Mouse (Mus musculus) adrenal gland, adult 18-20 months (tissue): ENCODE results near the gene C87436. TPM values are rescaled to one million over a fixed set of nuclear protein-coding genes. Genes with fewer than 3 reads are reported as not detected.
A peak's percentile ranks its signal among the peaks of the same experiment; 100 is the strongest.

Experiments
- DNase-seq, 2 experiments: peaks; one replicate each; pipeline ENCODE4 v3.0.0; 2021 to 2022; ENCODE audit warnings: low spot score in 2 of 2
- total RNA-seq, 2 experiments: library from RNA; stranded (reverse); gene quantifications; 1 replicate in 1 of 2; 2 replicates in 1 of 2; pipeline ENCODE4 v1.2.3; 2021

Gene C87436
- total RNA-seq, 2 experiments from 2014 or later, result 18.1 to 18.6 TPM

DNA sequence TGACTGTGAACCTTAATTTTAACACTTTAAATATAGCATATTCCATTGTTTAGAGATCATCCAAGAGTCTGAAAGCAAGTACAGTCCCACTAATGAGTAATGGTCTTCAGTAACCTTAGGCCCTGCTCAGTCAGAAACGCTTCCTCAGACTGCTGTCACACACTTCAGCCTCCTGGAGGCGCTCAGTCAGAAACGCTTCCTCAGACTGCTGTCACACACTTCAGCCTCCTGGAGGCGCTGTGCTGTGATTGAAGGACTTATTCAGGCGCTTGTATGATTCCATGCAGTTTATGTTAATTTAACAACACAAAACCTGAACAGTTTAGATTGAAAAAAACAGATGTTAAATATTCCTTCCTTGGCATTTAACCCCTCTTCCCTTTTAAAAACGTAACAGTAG lies 17.7 kb upstream of the C87436 start:
- no peak for DNase-seq

GRCm38 (mm10) chr6:86426358-86426757 lies 11.8 kb upstream of the C87436 start, which contains the start of gene Gm44790:
TSS of gene Gm44790 (plus strand) at chr6:86426658.
- DNase-seq, result no peak

GRCm38 (mm10) chr6:86431531-86431930 lies 6.6 kb upstream of the C87436 start:
- DNase-seq, result no peak

- no peak for DNase-seq
Observed at GRCm38 (mm10) chr6:86433696-86434095, 4.5 kb upstream of the C87436 start.

- DNase-seq, result peak; percentile 36 to 52
Observed at GRCm38 (mm10) chr6:86437711-86438110, 463 bp upstream of the C87436 start.

- DNase-seq, result no peak
Observed at GRCm38 (mm10) chr6:86439119-86439496, 934 bp downstream of the C87436 start.

- DNase-seq, result no peak
Observed at GRCm38 (mm10) chr6:86439531-86439930, 1.4 kb downstream of the C87436 start.

DNA sequence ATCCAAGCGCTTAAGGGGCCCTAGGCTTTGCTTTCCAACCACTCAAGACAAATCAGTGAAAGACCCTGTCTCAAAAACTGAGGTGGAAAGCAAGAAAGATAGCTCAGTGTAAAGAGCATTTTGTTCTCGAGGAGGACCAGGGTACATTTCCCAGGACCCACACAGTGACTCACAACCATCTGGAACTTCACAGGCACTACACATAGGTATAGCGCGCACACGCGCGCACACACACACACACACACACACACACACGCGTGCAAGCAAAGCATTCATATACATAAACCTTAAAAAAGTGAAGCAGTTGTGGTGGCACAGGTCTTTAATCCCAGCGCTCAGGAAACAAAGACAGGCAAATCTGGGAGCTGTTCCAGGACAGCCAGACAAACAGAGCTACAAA lies 3.4 kb downstream of the C87436 start:
- no peak for DNase-seq

DNA sequence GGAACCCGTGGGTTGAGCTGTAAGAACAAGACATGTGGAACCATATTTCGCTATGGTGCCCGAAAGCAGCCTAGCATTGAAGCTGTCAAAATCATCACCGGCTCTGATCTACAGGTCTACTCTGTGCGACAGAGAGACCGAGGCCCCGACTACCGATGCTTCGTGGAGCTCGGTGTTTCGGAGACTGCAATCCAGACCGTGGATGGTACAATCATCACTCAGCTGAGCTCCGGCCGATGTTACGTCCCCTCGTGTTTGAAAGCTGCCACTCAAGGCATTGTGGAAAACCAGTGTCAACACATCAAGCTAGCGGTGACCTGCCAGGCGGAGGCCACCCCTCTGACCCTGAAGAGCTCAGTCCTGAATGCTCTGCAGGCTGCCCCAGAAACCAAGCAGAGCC lies 7.4 kb downstream of the C87436 start:
- no peak for DNase-seq

DNA sequence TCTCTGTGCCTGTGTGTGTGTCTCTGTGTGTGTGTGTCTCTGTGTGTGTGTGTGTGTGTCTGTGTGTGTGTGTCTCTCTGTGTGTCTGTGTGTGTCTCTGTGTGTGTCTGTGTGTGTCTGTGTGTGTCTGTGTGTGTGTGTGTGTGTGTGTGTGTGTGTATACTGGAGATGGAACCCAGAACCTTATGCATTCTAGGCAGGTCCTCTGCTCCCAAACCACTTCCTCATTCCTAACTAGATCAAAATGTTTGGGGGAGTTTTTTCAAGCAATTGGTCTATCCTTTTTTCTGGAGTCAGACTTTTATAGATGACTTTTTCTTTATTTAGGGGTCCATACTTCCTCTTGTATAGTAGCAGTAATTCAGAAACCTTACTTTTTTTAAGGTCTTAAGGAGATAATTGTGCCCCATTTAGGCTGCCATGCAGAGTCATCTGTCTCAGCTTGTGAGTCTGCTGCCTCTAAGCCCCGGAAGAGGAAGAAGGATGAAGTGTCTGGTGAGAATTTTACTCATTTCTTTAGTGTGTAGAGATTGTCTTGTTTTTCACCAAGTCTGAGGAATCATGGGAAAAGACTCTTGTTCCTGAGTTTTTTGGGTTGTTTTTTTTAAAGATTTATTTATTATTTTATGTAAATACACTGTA lies 8.9 kb downstream of the C87436 start:
- no peak for DNase-seq

- no peak for DNase-seq
Observed at GRCm38 (mm10) chr6:86456727-86457126, 18.6 kb downstream of the C87436 start.

DNA sequence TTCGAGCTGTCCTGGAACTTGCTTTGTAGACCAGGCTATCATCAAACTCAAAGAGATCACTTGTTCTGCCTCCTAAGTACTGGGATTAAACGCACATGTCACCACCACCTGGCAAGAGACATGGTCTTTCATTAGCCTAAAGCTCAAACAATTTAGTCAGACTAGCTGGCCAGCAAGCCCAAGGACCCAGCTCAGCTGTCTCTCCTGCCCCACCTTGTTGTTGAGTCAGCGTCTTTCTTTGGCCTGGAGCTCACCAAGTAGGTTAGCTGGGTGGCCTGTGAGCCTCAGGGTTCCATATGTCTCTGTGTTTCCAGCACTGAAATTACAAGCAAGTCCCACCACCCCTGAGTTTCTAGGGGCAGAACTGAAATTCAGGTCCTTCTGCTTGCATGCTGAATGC lies 24.9 kb downstream of the C87436 start:
- DNase-seq, result no peak

GRCm38 (mm10) chr6:86471317-86471716 lies 33.1 kb downstream of the C87436 start:
- DNase-seq, result no peak

DNA sequence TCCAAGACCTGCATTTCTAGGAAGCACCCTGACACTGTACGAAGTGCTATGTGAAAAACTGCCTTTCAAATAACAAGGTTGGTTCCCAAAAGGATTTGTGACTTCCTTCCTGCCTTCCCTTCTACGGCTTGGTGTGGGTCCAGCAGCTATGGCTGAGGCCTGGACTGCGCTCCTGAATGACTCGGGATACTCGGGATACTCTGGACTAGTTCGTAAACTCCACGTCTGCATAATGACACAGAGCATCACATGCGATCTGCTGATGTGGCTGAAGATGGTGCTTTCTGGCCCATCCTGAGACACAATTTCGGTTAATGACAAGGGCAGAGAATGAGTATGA lies 33.6 kb downstream of the C87436 start:
- DNase-seq, result no peak

DNA sequence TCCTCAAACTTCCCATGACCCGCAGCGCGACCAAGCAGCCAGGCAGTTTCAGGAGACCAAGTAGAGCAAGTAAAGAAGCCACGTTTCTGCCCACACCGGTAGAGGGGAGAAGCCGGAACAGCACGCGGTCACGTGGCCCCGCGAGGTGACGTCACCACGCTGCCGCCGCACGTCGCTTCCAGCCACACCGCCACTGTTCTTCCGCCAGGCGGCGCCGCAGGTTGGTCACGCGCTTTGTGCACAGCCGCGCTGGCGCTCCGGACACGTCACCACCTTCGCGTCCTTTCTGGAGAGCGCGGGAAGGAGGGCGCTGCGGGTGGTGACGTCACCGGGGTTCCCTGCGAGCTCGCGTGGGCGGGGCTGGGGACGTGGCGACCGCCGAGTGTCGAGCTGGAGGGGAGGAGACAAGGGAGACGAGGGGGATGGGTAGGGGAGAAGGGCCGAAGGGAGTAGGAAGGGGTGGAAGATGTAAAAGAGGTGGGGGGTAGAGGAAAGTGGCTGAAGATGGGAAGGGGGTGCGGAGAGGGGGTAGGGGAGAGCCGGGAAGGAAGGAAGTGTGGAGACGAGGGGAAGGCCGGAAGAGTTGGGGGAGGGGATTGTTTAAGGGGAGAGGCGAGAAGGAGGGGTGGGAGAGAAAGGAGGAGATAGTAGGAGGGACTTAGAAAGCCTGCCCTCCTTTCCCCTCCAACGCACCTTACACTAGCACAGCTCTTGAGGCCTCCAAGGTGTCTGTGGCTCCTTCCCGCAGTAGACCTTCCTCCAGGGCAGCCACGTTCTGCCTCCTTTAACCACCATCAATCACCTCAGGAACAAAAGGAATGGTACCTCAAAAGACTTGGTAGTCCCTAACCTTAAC lies 34.2 kb downstream of the C87436 start:
- peak; percentile 100 for DNase-seq

DNA sequence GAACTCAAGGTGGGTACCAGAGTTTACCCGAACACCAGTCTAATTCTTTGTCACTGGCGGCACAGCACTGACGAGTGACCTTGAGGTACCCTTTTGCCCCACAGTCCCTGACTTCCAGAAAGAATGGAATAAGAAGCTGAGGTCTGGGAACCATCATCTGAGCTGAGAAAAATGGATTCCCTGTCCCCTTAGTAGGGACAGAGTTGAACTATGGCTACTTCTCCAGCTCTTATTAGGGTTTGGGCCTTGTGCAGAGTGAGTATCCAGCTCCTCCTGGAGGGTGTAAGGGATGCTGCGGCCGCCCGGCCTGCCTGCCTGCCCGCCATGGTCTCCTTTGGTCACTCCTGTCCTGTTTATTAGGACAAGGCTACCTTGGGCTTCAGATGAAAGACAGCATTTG lies 34.9 kb downstream of the C87436 start:
- no peak for DNase-seq

DNA sequence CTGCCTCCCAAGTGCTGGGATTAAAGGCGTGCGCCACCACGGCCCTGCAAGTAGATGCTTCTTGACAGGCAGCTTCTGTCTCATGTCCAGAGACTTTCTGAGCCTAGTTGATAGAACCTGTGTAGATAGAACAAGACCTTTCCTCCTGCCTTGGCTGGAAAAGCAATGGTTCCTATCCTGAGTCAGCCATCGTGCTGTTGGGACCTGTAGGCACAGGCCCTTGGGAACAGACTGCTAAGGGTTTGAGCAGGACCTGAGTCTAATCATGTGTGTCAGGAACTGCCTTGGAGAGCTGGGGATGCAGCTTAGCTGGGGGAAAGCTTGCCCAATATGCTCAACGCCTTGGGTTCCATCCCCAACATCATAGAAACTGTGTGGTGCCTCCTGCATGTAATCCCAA lies 35.9 kb downstream of the C87436 start:
- DNase-seq, result no peak

DNA sequence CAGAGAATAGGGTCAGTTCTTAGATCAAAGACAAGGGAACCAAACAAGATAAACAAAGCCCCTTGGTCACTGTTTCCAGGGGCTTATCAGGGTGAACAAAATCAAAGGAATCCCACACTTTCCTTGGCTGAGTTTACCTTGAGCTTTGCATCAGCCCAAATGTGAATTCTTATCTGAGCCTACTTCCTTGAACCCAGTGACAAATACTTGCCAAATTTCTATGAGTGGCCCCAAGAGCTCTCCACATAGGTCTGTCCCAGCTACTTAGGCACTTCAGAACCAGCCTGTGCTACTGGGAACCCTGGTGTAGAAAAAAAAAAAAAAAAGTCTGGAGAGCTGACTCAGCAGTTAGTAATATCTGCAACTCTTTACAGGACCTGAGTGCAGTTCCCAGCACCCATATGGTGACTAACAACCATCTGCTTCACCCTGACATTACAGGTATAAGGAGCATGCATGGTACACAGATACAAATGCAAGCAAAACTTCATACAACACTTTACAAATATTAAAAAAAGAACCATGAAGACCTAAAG lies 36.5 kb downstream of the C87436 start:
- DNase-seq, result no peak

GRCm38 (mm10) chr6:86475462-86476167 lies 37.4 kb downstream of the C87436 start:
- no peak for DNase-seq

DNA sequence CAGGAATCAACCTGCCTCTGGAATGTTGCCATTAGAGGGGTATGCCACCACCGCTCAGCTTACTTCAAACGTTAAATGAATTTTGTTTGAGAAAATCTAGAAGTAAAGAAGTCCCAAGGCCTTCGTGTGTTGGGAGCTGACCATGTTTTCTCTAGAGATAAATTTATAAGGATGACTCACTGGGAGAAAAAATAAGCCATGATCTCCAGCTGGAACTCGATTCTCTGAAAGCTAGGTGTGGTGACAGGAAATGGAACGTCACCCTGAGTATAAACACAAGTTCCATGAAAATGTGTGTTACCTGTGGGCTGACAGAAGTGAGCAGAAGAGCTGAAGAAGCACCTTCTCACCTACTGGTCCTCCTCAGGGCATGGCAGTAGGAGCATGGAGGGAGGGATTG lies 38.8 kb downstream of the C87436 start:
- DNase-seq, result no peak

GRCm38 (mm10) chr6:86479311-86479710 lies 41.1 kb downstream of the C87436 start:
- no peak for DNase-seq

DNA sequence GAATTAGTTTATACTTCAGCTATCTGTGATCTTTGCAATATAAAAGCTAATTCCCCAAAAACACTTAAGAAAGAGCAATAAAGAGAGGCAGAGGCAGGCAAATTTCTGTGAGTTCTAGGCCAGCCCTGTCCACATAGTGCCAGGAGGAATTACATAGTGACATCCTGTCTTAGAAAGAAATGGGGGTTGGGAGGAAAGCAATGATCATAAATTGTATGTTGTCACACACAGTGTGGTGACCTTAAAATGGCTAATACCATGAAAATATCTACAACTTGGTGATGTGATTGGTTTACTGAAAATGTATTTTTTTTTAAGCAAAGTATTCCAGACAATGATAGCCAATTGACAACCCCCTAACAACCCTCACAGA lies 41.6 kb downstream of the C87436 start:
- DNase-seq, result no peak
